Comparison of ENCODE assay signal across 33 mouse cellular contexts in genomic region chr11:6670044-6670443, GRCm38 (mm10). TPM values are rescaled to one million over a fixed set of nuclear protein-coding genes. Genes with fewer than 3 reads are reported as not detected.
A peak's percentile ranks its signal among the peaks of the same experiment; 100 is the strongest.
DNase-seq lines count a peak whose midpoint lies in the region; ATAC-seq and TF ChIP-seq lines count a peak whose summit lies in the region.
"Had no signal": no experiment of that assay in that cellular context is flagged by ENCODE, and none has a peak within 500 bp of the region (broad histone marks: within the 10 kb centered on the region; RNA-seq: fewer than 3 reads in every experiment).

No protein-coding gene starts in this region.

- DNase-seq in embryo, embryonic 10 days (ENCODE audit: low spot score): peak; percentile 32
- no peak for DNase-seq in embryo, embryonic 9.5 days (ENCODE audit: extremely low spot score)
- peak; percentile 24 for DNase-seq in A20 (ENCODE audit: low read depth, low spot score)
- DNase-seq in testis, postnatal 10 days (ENCODE audit: low spot score): no peak
- no peak for DNase-seq in right cerebral cortex, postnatal 36 days (ENCODE audit: low spot score in 2 of 2)
- DNase-seq: adrenal gland, adult 8-10 months; cerebellum, adult 18-20 months; gastrocnemius, postnatal 14 days; heart, adult 11 months; heart, postnatal 14 days; layer of hippocampus, adult 9-11 months; right cerebral cortex, adult 18-20 months; thymus, adult 2 months had no signal

- 54% methylated on average over 2 of the region's 2 CpGs for WGBS in intestine, postnatal 0 days
- 57% methylated on average over 2 of the region's 2 CpGs for WGBS in intestine, embryonic 16.5 days

- ATAC-seq in intestine, postnatal 0 days: no peak
- ATAC-seq in intestine, embryonic 16.5 days: no peak
- ATAC-seq in megakaryocyte progenitor cell, adult 5-6 weeks (replicated peaks; ENCODE audit: poor library complexity): peak; percentile 47; the same call in 1 of the 2 replicates
- ATAC-seq: activated CD4-positive, CD25-positive, alpha-beta regulatory T cell, adult 4 months; forebrain, embryonic 13.5 days had no signal

- no peaks in the 10 kb centered on the region for H3K4me1 ChIP-seq in intestine, postnatal 0 days (replicated peaks; ENCODE audit: control insufficient read depth, insufficient read depth, low read length)
- H3K4me1 ChIP-seq in intestine, embryonic 16.5 days (ENCODE audit: control insufficient read depth, insufficient read depth, low read length): no peaks in the 10 kb centered on the region
- H3K4me1 ChIP-seq: embryonic facial prominence, embryonic 13.5 days; forebrain, embryonic 13.5 days; heart, embryonic 12.5 days; stomach, embryonic 15.5 days had no signal

- peak; percentile 27; the same call in 1 of the 2 replicates for TF ChIP-seq CTCF in intestine, postnatal 0 days (IDR thresholded peaks at IDR 0.05; ENCODE audit: low read depth)

- no peak overlapping the region for H3K4me2 ChIP-seq in intestine, postnatal 0 days (replicated peaks; ENCODE audit: low read depth)
- no peak overlapping the region for H3K4me2 ChIP-seq in intestine, embryonic 16.5 days (ENCODE audit: low read depth, low read length)
- H3K4me2 ChIP-seq: embryonic facial prominence, embryonic 13.5 days; forebrain, embryonic 13.5 days; heart, embryonic 12.5 days; midbrain, embryonic 11.5 days; stomach, embryonic 15.5 days had no signal

- H3K36me3 ChIP-seq in intestine, postnatal 0 days (ENCODE audit: control insufficient read depth, insufficient read depth): no peaks in the 10 kb centered on the region
- no peaks in the 10 kb centered on the region for H3K36me3 ChIP-seq in intestine, embryonic 16.5 days (ENCODE audit: control insufficient read depth, insufficient read depth, low read length)
- H3K36me3 ChIP-seq: embryonic facial prominence, embryonic 13.5 days; heart, embryonic 12.5 days; stomach, embryonic 15.5 days had no signal

- H3K27ac ChIP-seq in intestine, postnatal 0 days (ENCODE audit: low read depth, low read length): no peak overlapping the region
- no peak overlapping the region for H3K27ac ChIP-seq in intestine, embryonic 16.5 days (ENCODE audit: low read length)
- H3K27ac ChIP-seq: embryonic facial prominence, embryonic 13.5 days; forebrain, embryonic 13.5 days; liver, embryonic 14.5 days; macrophage; stomach, embryonic 15.5 days had no signal

- no peaks in the 10 kb centered on the region for H3K27me3 ChIP-seq in intestine, postnatal 0 days (replicated peaks; ENCODE audit: control insufficient read depth, insufficient read depth, low read length)
- no peaks in the 10 kb centered on the region for H3K27me3 ChIP-seq in intestine, embryonic 16.5 days (replicated peaks; ENCODE audit: control insufficient read depth, insufficient read depth, low read length)
- H3K27me3 ChIP-seq: embryonic facial prominence, embryonic 13.5 days; heart, embryonic 12.5 days; stomach, embryonic 15.5 days had no signal

- no peak overlapping the region for H3K4me3 ChIP-seq in intestine, postnatal 0 days (ENCODE audit: low read depth, low read length)
- H3K4me3 ChIP-seq in intestine, embryonic 16.5 days (ENCODE audit: low read length): no peak overlapping the region
- H3K4me3 ChIP-seq: embryonic facial prominence, embryonic 13.5 days; erythroblast, embryonic 14.5 days; forebrain, embryonic 13.5 days; heart, embryonic 12.5 days; stomach, embryonic 15.5 days had no signal

- H3K9me3 ChIP-seq in intestine, postnatal 0 days (ENCODE audit: control insufficient read depth): no peaks in the 10 kb centered on the region
- no peaks in the 10 kb centered on the region for H3K9me3 ChIP-seq in intestine, embryonic 16.5 days (ENCODE audit: control insufficient read depth, low read length)
- H3K9me3 ChIP-seq: embryonic facial prominence, embryonic 13.5 days; forebrain, embryonic 13.5 days; stomach, embryonic 15.5 days had no signal

- no peak overlapping the region for H3K9ac ChIP-seq in intestine, postnatal 0 days (ENCODE audit: low read depth, low read length)
- H3K9ac ChIP-seq in intestine, embryonic 16.5 days (ENCODE audit: low read depth, low read length): no peak overlapping the region
- H3K9ac ChIP-seq: embryonic facial prominence, embryonic 13.5 days; forebrain, embryonic 13.5 days; heart, embryonic 12.5 days; liver, embryonic 14.5 days; stomach, embryonic 15.5 days had no signal

RNA-seq across cellular contexts. Expression of gene Ramp3, which starts 11.7 kb away (rescaled TPM):
- polyA plus RNA-seq in intestine, postnatal 0 days (2015; fragmentation: Nextera tagmentation; extraction: Ambion mirVana): 2.8 and 2.9 TPM in 2 replicates
- polyA plus RNA-seq in intestine, embryonic 16.5 days (2015; fragmentation: Nextera tagmentation; extraction: Ambion mirVana): 4.6 and 5.2 TPM in 2 replicates
- total RNA-seq in megakaryocyte progenitor cell, adult 5-6 weeks (2015): not detected in 2 replicates
- total RNA-seq in megakaryocyte progenitor cell, adult 5-6 weeks (2017): not detected in 2 replicates
- total RNA-seq: MEL had no signal
- polyA plus RNA-seq: erythroblast, embryonic 14.5 days had no signal

RNA-seq across cellular contexts. Expression of gene Wap, which starts 31.6 kb away (rescaled TPM):
- 1.3 and 4.3 TPM in 2 replicates for polyA plus RNA-seq in intestine, postnatal 0 days (2015; fragmentation: Nextera tagmentation; extraction: Ambion mirVana)
- polyA plus RNA-seq in intestine, embryonic 16.5 days (2015; fragmentation: Nextera tagmentation; extraction: Ambion mirVana): not detected in 2 replicates
- total RNA-seq in megakaryocyte progenitor cell, adult 5-6 weeks (2015): not detected in 2 replicates
- total RNA-seq in megakaryocyte progenitor cell, adult 5-6 weeks (2017): not detected in 2 replicates
- total RNA-seq: adrenal gland, adult 8-10 months; gastrocnemius, postnatal 14 days; heart, postnatal 14 days; left cerebral cortex, adult 18-20 months; left cerebral cortex, postnatal 36 days; MEL; midbrain, postnatal 0 days had no signal
- polyA plus RNA-seq: activated CD4-positive, CD25-positive, alpha-beta regulatory T cell, adult 4 months; embryonic facial prominence, embryonic 13.5 days; erythroblast, embryonic 14.5 days; forebrain, embryonic 13.5 days; heart, embryonic 12.5 days; hindbrain, embryonic 11.5 days; limb, embryonic 14.5 days; liver, embryonic 14.5 days; lung, embryonic 16.5 days; macrophage; midbrain, embryonic 11.5 days; midbrain, postnatal 0 days; neural tube, embryonic 14.5 days; stomach, embryonic 15.5 days had no signal

RNA-seq across cellular contexts. Expression of gene Tbrg4, which starts 44.2 kb away (rescaled TPM):
- 30.8 and 32.6 TPM in 2 replicates for polyA plus RNA-seq in intestine, postnatal 0 days (2015; fragmentation: Nextera tagmentation; extraction: Ambion mirVana)
- 64.0 and 64.2 TPM in 2 replicates for polyA plus RNA-seq in intestine, embryonic 16.5 days (2015; fragmentation: Nextera tagmentation; extraction: Ambion mirVana)
- 46.2 and 58.3 TPM in 2 replicates for total RNA-seq in megakaryocyte progenitor cell, adult 5-6 weeks (2015)
- 36.7 and 52.1 TPM in 2 replicates for total RNA-seq in megakaryocyte progenitor cell, adult 5-6 weeks (2017)

Comparison
In these comparisons a context has a peak if more than half of its experiments do, and no peak if none do; other contexts are left out.
1. DNase-seq: peak in embryo, embryonic 10 days (single experiment) and A20 (single experiment); none in embryo, embryonic 9.5 days (single experiment), testis, postnatal 10 days (single experiment) and right cerebral cortex, postnatal 36 days (0 of 2).